Mouse (Mus musculus) heart, embryonic 13.5 days (tissue): ENCODE results near the gene Arf3. TPM values are rescaled to one million over a fixed set of nuclear protein-coding genes. Genes with fewer than 3 reads are reported as not detected.
"Not testable (repeated sequence)": the region's sequence is repeated elsewhere in the genome, so short reads cannot be mapped to it uniquely, and the experiment has no call there.

Experiments
- ATAC-seq: fragments of 200-750 bp; cut with Nextera tagmentation; 2 replicates; pipeline ENCODE4 v1.8.0; 2017; ENCODE audit warnings: moderate TSS enrichment; ENCODE audit not compliant: insufficient number of reproducible peaks, low FRiP score, low TSS enrichment; ENCODE audit errors: extremely low read depth
- H3K27ac ChIP-seq: fragments of 300-500 bp; sonication (generic); replicated peaks from 2 replicates; pipeline ENCODE4 v1.5.1; 2015; ENCODE audit warnings: moderate library complexity, mild to moderate bottlenecking, inconsistent platforms
- H3K27me3 ChIP-seq: fragments of 300-500 bp; sonication (generic); replicated peaks from 2 replicates; pipeline ENCODE4 v1.6.1; 2015; ENCODE audit warnings: mild to moderate bottlenecking, inconsistent platforms
- H3K36me3 ChIP-seq: fragments of 300-500 bp; sonication (generic); 2 replicates; pipeline ENCODE4 v1.6.1; 2015; ENCODE audit warnings: mild to moderate bottlenecking, inconsistent platforms
- H3K4me1 ChIP-seq: fragments of 300-500 bp; sonication (generic); 2 replicates; pipeline ENCODE4 v1.6.1; 2015; ENCODE audit warnings: inconsistent platforms
- H3K4me2 ChIP-seq: fragments of 300-500 bp; sonication (generic); 2 replicates; pipeline ENCODE4 v1.6.1; 2015; ENCODE audit warnings: inconsistent platforms, mild to moderate bottlenecking, moderate library complexity
- H3K4me3 ChIP-seq: fragments of 300-500 bp; sonication (generic); 2 replicates; pipeline ENCODE4 v1.5.1; 2015; ENCODE audit warnings: moderate library complexity, mild to moderate bottlenecking, inconsistent platforms
- H3K9ac ChIP-seq: fragments of 300-500 bp; sonication (generic); 2 replicates; pipeline ENCODE4 v1.6.1; 2015; ENCODE audit warnings: inconsistent platforms, mild to moderate bottlenecking, moderate library complexity
- H3K9me3 ChIP-seq: fragments of 300-500 bp; sonication (generic); 2 replicates; pipeline ENCODE4 v1.6.1; 2016; ENCODE audit warnings: inconsistent platforms
- WGBS: fragments of 180-500 bp; shearing (Covaris S2); methylation state at CpG from one replicate; pipeline ENCODE4 v1.1.7; 2015; ENCODE audit warnings: mixed read lengths; 5-methylcytosine and 5-hydroxymethylcytosine counted together
- polyA plus RNA-seq: library from polyadenylated mRNA; unstranded; fragments of >200 nt; fragmentation: Nextera tagmentation; extraction: Ambion mirVana; gene quantifications from 2 replicates; pipeline ENCODE4 v1.2.1, GENCODE M21; 2015

The Arf3 gene
- 31.2 and 32.5 TPM in 2 replicates for polyA plus RNA-seq

DNA sequence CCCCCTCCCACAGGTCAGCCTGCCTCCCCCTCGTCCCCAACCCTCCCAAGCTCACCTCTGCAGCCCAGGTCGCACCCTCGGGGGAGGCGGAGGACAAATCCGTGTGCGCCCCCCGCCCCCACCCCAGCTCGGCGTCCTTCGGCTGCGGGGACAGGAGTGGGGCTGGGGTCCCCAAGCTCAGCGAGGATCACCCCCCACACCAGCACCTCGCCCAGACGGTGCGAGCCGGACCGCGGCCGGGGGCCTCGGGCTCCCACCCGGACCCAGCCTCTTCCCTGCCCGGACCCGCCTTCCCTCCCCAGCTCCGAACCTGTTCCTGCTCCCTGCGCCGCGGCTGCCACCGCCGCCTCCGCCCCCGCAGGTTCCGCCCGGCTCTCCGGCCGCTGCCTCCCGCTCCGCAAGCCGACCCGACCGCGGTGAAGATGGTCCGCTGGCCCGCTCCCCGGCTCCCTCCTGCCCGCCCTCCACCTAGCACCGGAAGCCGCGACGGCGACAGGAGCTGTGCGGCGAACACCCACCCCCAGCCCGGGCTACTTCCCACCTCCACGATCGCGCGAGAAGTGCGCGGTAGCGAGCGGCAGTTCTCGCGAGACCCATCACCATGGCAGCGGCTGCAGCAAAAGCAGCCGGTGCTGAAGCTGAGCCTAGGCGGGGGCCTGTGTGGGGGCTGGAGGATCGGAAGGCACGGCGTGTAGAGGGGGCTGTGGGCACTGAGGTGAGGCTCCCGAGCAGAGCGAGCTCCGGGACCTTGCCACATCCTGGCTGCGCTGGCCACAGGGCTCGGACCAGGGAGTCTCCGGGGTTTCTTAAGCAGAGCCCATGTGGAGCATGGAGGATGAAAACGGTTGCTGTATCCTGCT is at the start of gene Arf3:
Gene Arf3, minus strand, starts transcription at position 545 of the 860 bp plus-strand sequence.
- peak within 1 kb of the TSS; percentile 99 for H3K4me3 ChIP-seq
- H3K9ac ChIP-seq, result peak within 1 kb of the TSS; percentile 98
- H3K9me3 ChIP-seq, result no peaks in the 10 kb centered on the region
- ATAC-seq, result peak; percentile 87
- peaks cover 24% of the 10 kb centered on the region for H3K27me3 ChIP-seq
- H3K4me2 ChIP-seq, result peak within 1 kb of the TSS; percentile 88
- peak within 1 kb of the TSS; percentile 84 for H3K27ac ChIP-seq
- H3K36me3 ChIP-seq, result peaks cover 26% of the 10 kb centered on the region
- WGBS, result under 1% methylated on average over 65 of the region's 76 CpGs
- H3K4me1 ChIP-seq, result peaks cover 18% of the 10 kb centered on the region

DNA sequence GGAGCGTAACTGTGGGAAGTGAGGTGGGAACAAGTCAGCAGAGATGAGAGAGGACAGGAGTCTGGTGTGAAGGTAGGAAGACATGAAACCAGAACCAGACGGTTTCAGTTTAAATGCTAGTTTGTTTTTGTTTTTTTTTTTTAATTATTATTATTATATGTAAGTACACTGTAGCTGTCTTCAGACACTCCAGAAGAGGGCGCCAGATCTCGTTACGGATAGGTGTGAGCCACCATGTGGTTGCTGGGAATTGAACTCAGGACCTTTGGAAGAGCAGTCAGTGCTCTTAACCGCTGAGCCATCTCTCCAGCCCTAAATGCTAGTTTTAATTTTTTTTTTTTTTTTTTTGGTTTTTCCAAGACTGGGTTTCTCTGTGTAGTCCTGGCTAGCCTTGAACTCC is 47.2 kb upstream of the Arf3 start:
- H3K27ac ChIP-seq, H3K4me3 ChIP-seq, H3K9me3 ChIP-seq, H3K4me2 ChIP-seq, H3K9ac ChIP-seq, ATAC-seq: not testable (repeated sequence)
- H3K27me3 ChIP-seq, result peaks cover 57% of the 10 kb centered on the region
- peaks cover 46% of the 10 kb centered on the region for H3K36me3 ChIP-seq
- peaks cover 46% of the 10 kb centered on the region for H3K4me1 ChIP-seq
- 65% methylated on average over 6 of the region's 6 CpGs for WGBS

DNA sequence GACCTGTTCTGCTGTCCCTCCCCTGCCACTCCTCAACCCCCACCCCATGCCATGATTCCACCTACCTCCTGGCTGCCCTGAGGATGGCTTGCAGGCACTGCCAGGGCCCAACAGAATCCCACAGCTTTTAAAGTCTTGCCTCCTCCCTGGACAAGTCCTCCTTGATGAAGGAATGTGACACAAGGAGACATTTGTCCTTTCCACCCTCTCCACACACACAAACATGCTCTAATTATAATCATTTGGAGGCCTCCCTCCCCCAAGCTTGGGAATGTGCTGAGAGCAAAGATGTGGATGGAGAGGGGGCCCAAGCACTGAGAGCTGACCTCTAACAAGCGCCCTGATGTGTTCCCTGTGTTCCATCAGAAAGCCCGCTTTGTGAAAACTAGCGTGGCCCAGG is 46.4 kb upstream of the Arf3 start, which contains the start of gene Ddn:
Gene Ddn, minus strand, starts transcription at position 101 of the 400 bp plus-strand sequence.
- 33% methylated on average over 3 of the region's 3 CpGs for WGBS
- peaks cover 65% of the 10 kb centered on the region for H3K27me3 ChIP-seq
- no peaks in the 10 kb centered on the region for H3K9me3 ChIP-seq
- H3K4me3 ChIP-seq, result peak within 1 kb of the TSS; percentile 57
- peak within 1 kb of the TSS; percentile 77 for H3K4me2 ChIP-seq
- no peak for ATAC-seq
- peak within 1 kb of the TSS; percentile 76 for H3K9ac ChIP-seq
- no peak within 1 kb of the TSS for H3K27ac ChIP-seq
- H3K4me1 ChIP-seq, result peaks cover 51% of the 10 kb centered on the region
- peaks cover 39% of the 10 kb centered on the region for H3K36me3 ChIP-seq

DNA sequence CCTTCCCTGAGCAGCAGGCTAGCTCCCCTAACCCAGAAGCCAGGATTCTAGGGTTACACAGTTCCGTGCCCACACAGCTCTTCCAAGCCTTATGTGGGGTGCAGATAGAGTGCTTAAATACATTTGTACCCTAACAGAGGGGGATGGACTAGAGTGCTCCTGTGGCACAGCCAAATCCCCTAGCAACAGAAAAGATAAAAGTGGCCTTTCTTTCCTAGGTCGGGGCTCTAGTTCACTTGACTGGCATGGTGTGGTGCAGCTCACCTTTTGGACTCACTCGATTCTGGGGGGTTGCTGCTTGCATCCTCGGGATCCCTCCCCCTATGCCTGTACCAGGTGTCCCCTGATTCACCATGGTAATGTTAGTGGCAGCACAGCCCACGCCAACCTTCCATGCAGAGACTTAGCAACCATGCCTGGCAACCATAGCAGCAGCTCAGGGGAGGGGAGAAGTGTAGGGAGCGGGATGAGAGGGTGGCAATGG is 45.7 kb upstream of the Arf3 start:
- 17% methylated on average over 6 of the region's 6 CpGs for WGBS
- Histone ChIP-seq H3K4me3 (peak overlapping the region; percentile 57), H3K9ac (peak overlapping the region; percentile 76), H3K27me3 (peaks cover 72% of the 10 kb centered on the region), H3K36me3 (peaks cover 32% of the 10 kb centered on the region), H3K4me2 (peak overlapping the region; percentile 77), H3K9me3 (no peaks in the 10 kb centered on the region), H3K27ac (no peak overlapping the region), H3K4me1 (peaks cover 57% of the 10 kb centered on the region)
- ATAC-seq, result no peak

DNA sequence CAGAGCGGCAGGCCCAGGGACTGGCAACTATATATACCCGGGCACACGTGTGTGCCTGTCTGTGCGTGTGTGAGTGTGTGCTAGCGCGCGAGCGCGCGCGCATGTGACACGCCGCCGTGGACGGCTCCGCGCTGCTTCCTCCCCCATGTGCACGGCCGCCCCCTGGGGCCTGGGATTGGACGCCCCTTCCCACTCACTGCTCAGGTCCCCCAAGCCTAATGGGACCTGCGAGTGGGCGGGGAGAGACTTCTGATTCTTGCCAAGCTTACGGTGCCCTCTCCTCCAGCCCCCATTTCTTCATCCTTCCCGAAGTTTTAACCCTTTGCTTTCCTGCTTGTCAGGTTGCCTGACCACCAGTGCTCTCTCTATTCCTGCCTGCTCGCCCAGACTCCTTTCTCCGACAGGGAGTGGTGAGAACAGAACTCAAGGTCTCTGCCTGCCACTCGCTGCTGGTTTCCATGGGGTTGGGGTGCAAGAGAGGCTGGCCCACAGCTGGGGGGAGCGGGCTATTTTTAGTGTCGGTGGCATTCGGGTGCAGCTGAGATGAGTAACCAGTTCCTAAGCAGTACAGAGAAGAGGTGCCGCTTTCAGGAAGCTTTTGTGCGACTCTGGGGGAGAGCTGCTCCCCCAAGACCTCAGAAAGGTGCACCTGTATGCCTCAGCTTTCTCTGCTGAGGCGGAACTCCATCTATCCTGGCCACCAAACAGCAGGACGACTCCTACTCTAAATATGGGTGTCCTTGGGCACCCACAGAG is 45.1 kb upstream of the Arf3 start:
- Histone ChIP-seq H3K9ac (peak overlapping the region; percentile 76), H3K27me3 (peaks cover 78% of the 10 kb centered on the region), H3K4me2 (peak overlapping the region; percentile 77), H3K4me3 (peak overlapping the region; percentile 57), H3K27ac (no peak overlapping the region), H3K4me1 (peaks cover 63% of the 10 kb centered on the region), H3K9me3 (no peaks in the 10 kb centered on the region), H3K36me3 (peaks cover 26% of the 10 kb centered on the region)
- under 1% methylated on average over 22 of the region's 34 CpGs for WGBS
- no peak for ATAC-seq

DNA sequence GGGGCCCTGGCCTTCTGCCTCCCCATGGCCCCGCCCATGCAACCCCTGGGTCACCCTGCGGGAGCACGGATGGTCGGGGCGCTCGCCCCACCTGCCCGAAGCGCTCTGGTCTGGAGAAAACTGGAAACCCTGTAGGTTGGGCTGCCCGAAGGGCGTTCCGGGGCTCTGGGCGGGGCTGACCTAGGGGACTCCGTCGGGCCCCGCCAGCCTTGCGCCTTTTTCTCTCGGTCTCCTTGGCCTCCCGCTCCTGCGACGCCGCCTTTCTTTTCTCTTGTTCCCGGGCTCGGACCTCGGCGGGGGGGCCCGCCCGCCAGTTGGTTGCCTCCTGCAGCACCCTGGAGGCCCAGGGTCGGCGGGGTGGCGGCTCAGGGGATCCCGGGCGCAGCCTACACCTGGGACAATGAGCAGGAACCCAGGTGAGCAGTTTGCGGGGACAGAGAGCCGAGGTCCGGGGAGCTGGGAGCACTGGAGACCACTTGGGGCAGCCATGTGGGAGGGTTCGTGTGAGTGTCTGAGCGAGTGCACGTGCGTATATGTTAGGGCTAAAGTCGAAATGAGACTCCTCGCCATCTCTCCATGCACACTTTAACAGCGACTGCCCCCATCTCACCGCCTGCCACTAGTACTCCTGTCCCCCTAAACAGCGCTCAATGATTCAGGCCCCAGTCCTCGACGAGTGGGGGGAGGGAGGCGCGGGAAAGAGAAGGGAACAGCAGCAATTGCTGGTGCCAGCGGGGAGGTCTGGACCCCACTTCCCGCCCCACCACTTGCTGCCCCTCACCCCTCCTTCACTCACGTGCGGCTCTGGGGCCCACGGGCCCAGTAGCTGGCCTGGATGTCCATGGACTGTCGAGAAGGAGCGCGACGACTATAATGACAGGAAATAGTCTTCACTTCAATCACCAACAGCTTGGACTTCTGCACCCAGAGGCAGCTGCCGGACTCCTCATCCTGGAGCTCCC is 44.1 kb upstream of the Arf3 start:
- Histone ChIP-seq H3K4me3 (peak overlapping the region; percentile 57), H3K27me3 (peaks cover 88% of the 10 kb centered on the region), H3K9me3 (no peaks in the 10 kb centered on the region), H3K36me3 (peaks cover 17% of the 10 kb centered on the region), H3K4me1 (peaks cover 66% of the 10 kb centered on the region), H3K9ac (peak overlapping the region; percentile 76), H3K4me2 (peak overlapping the region; percentile 77), H3K27ac (no peak overlapping the region)
- WGBS, result 1% methylated on average over 58 of the region's 58 CpGs
- ATAC-seq, result no peak

DNA sequence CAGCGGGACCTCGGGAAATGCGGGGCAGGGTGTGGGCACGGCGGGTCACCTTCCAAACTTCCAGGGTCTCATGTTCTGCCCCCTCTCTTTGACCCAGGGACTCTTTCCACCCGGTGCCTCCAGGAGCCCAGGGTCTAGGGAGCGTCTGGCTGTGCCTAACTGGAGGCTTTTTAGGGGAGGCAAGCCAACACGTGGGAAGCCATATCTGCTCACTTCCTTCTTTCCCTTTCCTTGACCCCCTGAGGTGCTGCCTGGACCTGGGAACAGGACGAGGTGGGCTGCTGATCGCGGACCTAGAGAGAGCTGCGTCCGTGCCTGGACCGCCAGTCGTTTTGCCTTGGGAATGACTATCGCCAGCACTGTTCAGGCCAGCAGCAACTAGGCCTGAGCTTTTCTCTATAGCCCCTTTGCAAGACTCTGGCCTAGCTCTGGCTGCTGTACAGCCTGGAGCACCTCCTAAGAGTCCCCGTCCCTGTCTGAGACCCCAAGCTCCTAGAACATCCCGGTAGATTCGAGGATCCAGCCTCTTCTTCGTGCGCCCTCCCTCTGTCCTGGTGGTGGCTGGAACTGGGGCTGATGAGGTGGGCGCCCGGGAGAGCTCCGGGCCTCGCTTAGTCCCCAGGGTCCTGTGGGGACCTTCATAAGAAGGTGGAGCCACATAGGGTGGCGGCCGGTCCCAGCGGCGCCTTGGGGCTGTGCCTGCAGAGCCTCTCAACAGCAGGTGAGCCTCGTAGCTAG is 43.2 kb upstream of the Arf3 start:
- ATAC-seq, result no peak
- Histone ChIP-seq H3K27me3 (peaks cover 96% of the 10 kb centered on the region), H3K9ac (no peak overlapping the region), H3K4me1 (peaks cover 66% of the 10 kb centered on the region), H3K4me3 (peak overlapping the region; percentile 57), H3K4me2 (peak overlapping the region; percentile 77), H3K36me3 (peaks cover 9% of the 10 kb centered on the region), H3K9me3 (no peaks in the 10 kb centered on the region), H3K27ac (no peak overlapping the region)
- WGBS, result 9% methylated on average over 30 of the region's 30 CpGs

DNA sequence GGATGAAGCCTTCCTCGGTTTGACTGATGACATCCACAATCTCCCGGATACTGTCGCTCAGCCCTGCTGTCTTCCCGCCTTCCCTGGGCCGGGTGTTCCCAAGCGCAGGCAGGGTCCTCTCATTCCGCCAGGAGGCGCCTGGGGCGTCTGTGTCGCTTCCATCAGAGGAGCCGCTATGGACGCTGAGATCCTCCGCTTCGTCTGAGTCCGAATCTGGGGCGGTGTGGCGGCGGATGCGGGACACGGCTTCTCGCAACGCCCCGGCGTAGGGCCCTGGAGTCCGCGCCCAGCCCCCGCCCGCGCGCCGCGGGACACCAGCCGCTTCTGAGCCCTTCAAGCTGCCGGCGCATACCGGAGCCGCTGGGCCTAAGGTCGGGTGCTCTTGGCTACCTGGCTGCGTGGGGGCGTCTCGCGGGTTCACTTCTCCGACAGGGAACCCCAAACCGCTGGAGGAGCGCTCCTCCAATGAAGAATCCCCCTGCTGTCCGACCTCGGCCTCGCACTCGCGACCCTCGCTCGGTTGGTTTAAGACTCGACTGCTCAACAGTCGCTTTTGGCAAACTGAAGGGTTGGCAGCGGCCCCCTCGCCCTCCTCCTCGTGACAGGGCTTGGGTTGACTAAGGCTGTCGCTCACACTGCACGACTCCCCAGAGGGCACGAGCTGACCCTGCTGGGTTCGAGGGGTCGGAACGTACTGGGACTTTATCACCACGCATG is 42.5 kb upstream of the Arf3 start:
- Histone ChIP-seq H3K4me1 (peaks cover 66% of the 10 kb centered on the region), H3K4me3 (peak overlapping the region; percentile 57), H3K27me3 (peaks cover 100% of the 10 kb centered on the region), H3K4me2 (peak overlapping the region; percentile 77), H3K9me3 (no peaks in the 10 kb centered on the region), H3K27ac (no peak overlapping the region), H3K36me3 (0 out of 2 replicates have a peak, but pooled peaks cover 1% of the 10 kb centered on the region), H3K9ac (peak overlapping the region; percentile 76)
- 1% methylated on average over 64 of the region's 64 CpGs for WGBS
- no peak for ATAC-seq

DNA sequence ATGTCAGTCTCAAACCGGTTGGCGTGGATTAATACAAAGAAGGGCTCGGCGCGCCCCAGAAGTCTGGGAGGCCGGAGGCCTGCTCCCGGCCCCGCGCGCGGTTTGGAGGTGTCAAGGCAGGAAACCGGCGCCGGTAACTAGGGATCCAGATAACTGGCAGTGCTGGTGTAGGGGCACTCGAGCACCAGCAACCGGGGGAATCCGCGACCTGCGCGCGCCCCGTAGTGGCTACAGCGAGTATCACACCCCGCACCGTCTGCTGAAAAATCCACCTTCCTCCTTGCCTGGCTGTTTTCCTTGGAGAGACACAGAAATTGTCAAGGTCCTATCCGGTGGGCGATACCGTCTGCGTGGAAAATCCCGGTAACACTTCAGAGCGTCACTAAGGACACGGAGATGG is 41.0 kb upstream of the Arf3 start:
- peaks cover 56% of the 10 kb centered on the region for H3K4me1 ChIP-seq
- peak overlapping the region; percentile 34 for H3K4me3 ChIP-seq
- peaks cover 100% of the 10 kb centered on the region for H3K27me3 ChIP-seq
- ATAC-seq, result no peak
- no peaks in the 10 kb centered on the region for H3K9me3 ChIP-seq
- peak overlapping the region; percentile 42 for H3K9ac ChIP-seq
- H3K27ac ChIP-seq, result no peak overlapping the region
- peak overlapping the region; percentile 64 for H3K4me2 ChIP-seq
- WGBS, result under 1% methylated on average over 32 of the region's 32 CpGs
- no peaks in the 10 kb centered on the region for H3K36me3 ChIP-seq
